Mouse (Mus musculus): ENCODE data around the gene Gm26741. TPM values are rescaled to one million over a fixed set of nuclear protein-coding genes. Genes with fewer than 3 reads are reported as not detected.

Gene Gm26741
- not detected for polyA plus RNA-seq (2014; fragmentation: Illumina TruSeq; extraction: RNeasy Lipid Tissue Mini Kit (QIAGEN cat#74804); ENCODE audit: low read depth, low replicate concordance)

DNA sequence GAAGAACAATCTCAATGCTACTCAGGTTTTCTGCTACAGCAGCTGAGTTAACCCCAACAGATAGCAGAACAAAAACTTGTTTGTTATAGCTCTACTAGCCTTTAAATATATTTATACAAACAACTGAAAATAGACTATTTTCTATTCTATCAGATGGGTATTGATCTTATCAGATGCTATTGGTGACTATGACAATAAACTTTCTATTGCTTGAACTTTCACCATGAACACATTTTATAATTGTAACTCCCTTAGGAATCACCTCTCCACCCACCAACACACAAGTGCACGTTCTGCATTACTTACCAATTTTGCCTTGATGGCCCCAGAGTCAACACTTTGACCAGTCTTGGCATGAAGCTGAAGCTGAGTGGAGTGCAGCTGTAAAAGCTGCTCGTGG is at the start of gene Gm26741:
Gene Gm26741 (plus strand): TSS at position 301 of the 400 bp plus-strand sequence.

DNA sequence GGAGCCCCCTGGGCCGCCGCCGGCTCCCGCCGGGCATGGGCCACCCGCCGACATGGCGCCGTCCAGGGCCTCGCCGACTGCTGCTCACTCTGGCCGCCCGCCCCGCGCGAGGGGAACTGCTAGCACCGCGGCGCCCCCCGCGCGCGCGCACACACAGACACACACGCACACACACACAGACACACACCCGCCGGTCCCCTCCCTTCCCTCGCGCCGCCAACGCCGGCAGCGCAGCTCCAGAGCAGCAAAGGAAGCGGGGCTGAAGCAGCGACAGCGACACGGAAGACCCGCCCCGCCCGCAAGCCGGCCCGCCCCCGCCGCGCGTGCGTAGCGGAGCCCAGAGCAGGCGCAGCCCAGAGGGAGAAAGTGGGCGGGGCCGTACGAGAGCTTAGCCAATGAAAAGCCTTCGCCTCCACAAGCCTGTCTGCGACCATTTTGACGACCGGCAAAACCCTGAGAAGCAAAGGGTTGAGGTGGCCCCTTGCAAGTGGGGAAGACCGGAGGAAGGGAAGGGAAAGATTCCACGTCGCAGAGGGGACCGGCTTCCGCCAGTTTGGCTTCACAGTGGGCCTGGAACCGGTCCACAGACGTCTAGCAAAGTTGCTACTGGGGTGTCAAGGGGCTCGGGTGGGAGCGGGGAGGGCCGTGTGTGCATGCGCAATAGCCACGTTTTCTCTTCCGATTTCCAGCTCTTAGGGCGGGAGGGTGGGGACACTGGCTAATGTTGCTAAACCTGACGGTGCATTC is 23.5 kb downstream of the Gm26741 start, which contains the start of gene Gopc:
Gene Gopc (minus strand): TSS at position 280 of the 747 bp plus-strand sequence.

DNA sequence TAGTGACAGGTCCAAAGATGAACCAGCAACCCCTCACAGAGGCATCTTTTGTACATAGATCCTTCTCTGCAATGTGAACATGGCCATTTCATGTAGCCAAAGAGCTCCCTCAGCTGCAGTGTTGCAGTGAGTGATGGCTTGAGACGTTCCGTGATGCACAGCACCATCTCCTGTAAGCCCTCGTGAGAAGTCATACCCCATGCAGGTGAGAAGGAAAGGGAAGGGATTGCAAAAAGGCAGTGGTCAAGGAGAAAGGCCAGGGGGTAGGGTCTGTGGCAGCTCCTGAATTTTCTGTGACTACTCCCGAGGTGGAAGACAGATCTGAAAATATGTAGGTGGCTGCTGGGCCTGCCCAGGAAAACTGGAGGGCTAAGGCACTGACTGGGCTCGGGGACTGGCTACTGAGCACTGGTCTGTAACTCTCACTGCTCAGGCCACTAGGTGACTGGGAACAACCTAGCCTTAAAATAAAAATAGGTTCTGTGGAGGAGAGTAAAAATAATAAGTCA is 30.4 kb downstream of the Gm26741 start, which contains the start of gene Nepn:
Gene Nepn (plus strand): TSS at position 51 of the 509 bp plus-strand sequence.

Other genes with a start within 250 kb of the Gm26741 start
- gene Ros1, start 163.5 kb upstream of the Gm26741 start, polyA plus RNA-seq (2014; fragmentation: Illumina TruSeq; extraction: RNeasy Lipid Tissue Mini Kit (QIAGEN cat#74804); ENCODE audit: low read depth, low replicate concordance) = not detected
- gene Dcbld1, start 125.1 kb upstream of the Gm26741 start, polyA plus RNA-seq (2014; fragmentation: Illumina TruSeq; extraction: RNeasy Lipid Tissue Mini Kit (QIAGEN cat#74804); ENCODE audit: low read depth, low replicate concordance) = 3.4 TPM
- gene Gopc, start 23.4 kb downstream of the Gm26741 start, polyA plus RNA-seq (2014; fragmentation: Illumina TruSeq; extraction: RNeasy Lipid Tissue Mini Kit (QIAGEN cat#74804); ENCODE audit: low read depth, low replicate concordance) = 32.6 TPM
- not detected for gene Nepn, start 30.2 kb downstream of the Gm26741 start, polyA plus RNA-seq (2014; fragmentation: Illumina TruSeq; extraction: RNeasy Lipid Tissue Mini Kit (QIAGEN cat#74804); ENCODE audit: low read depth, low replicate concordance)
- 55.5 TPM for gene Nus1, start 58.8 kb downstream of the Gm26741 start, polyA plus RNA-seq (2014; fragmentation: Illumina TruSeq; extraction: RNeasy Lipid Tissue Mini Kit (QIAGEN cat#74804); ENCODE audit: low read depth, low replicate concordance)